Mouse (Mus musculus) midbrain, embryonic 11.5 days (tissue): ENCODE results near the gene Olfr552. TPM values are rescaled to one million over a fixed set of nuclear protein-coding genes. Genes with fewer than 3 reads are reported as not detected.

Experiments used
- ATAC-seq: fragments of 200-750 bp; cut with Nextera tagmentation; 2 replicates; pipeline ENCODE4 v1.8.0; 2017; ENCODE audit warnings: moderate TSS enrichment, moderate library complexity; ENCODE audit not compliant: low FRiP score
- DNase-seq: peaks from one replicate; pipeline ENCODE4 v3.0.0; 2015; ENCODE audit warnings: low spot score; ENCODE audit errors: missing footprints
- H3K27ac ChIP-seq: fragments of 300-500 bp; sonication (generic); 2 replicates; pipeline ENCODE4 v1.5.1; 2014; ENCODE audit warnings: low read depth, low read length
- H3K27me3 ChIP-seq: fragments of 300-500 bp; sonication (generic); 2 replicates; pipeline ENCODE4 v1.6.1; 2014; ENCODE audit warnings: mild to moderate bottlenecking, low read length, moderate library complexity, mixed read lengths; ENCODE audit not compliant: control insufficient read depth, insufficient read depth
- H3K36me3 ChIP-seq: fragments of 300-500 bp; sonication (generic); 2 replicates; pipeline ENCODE4 v1.6.1; 2014; ENCODE audit warnings: mild to moderate bottlenecking, low read length, moderate library complexity, mixed read lengths; ENCODE audit not compliant: control insufficient read depth, insufficient read depth
- H3K4me1 ChIP-seq: fragments of 300-500 bp; sonication (generic); 2 replicates; pipeline ENCODE4 v1.6.1; 2014; ENCODE audit warnings: low read length; ENCODE audit not compliant: control insufficient read depth, insufficient read depth
- H3K4me2 ChIP-seq: fragments of 300-500 bp; sonication (generic); 2 replicates; pipeline ENCODE4 v1.6.1; 2014; ENCODE audit warnings: mild to moderate bottlenecking, moderate library complexity
- H3K4me3 ChIP-seq: fragments of 300-500 bp; sonication (generic); 2 replicates; pipeline ENCODE4 v1.5.1; 2014; ENCODE audit warnings: low read depth, low read length
- H3K9ac ChIP-seq: fragments of 300-500 bp; sonication (generic); 2 replicates; pipeline ENCODE4 v1.6.1; 2014; ENCODE audit warnings: low read length
- H3K9me3 ChIP-seq: fragments of 300-500 bp; sonication (generic); 2 replicates; pipeline ENCODE4 v1.6.1; 2016; ENCODE audit warnings: low read length; ENCODE audit not compliant: control insufficient read depth
- WGBS: fragments of 180-500 bp; shearing (Covaris S2); extraction: QIAGEN DNeasy Blood & Tissue Kit; methylation state at CpG from one replicate; pipeline ENCODE4 v1.1.7; 2014; 5-methylcytosine and 5-hydroxymethylcytosine counted together
- polyA plus RNA-seq: library from polyadenylated mRNA; unstranded; fragments of >200 nt; fragmentation: Nextera tagmentation; extraction: Ambion mirVana; gene quantifications from 2 replicates; pipeline ENCODE4 v1.2.1, GENCODE M21; 2014

Gene Olfr552
- polyA plus RNA-seq = not detected in 2 replicates

DNA sequence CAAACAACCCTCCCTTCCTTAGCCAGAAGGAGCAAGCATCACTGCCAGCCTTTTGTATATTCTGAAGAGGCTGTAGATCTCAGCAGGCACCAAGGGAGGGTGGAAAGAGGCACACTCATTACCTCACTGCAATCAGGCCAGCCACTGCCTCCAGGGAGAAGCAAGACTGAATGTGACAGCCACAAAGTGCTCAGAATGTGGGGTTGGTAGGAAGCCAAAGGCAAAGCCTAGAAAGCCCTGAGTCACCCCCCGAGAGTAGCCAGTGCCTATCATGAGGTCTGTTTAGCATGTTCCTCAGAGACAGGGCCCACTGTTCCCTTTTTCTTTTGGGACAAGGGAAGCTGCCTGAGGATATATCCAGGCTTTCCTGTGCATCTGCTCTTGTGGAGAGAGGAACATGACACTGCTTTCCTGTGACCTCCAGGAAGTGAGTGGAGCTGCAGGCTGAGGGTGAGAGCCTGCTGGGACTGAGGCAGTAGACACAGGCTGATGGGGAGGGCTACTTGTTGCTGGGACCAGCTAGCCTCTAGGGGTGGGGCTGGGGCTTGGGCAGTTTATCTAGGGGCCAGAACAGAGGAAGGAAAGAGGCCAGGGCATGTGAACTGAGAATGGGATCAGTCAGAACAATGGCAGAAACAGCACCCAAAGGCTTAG, at the start of gene Olfr552:
Olfr552 (plus strand) TSS at position 393 of the 654 bp plus-strand sequence.
- DNase-seq = no peak
- 76% methylated on average over 1 of the region's 1 CpGs for WGBS

DNA sequence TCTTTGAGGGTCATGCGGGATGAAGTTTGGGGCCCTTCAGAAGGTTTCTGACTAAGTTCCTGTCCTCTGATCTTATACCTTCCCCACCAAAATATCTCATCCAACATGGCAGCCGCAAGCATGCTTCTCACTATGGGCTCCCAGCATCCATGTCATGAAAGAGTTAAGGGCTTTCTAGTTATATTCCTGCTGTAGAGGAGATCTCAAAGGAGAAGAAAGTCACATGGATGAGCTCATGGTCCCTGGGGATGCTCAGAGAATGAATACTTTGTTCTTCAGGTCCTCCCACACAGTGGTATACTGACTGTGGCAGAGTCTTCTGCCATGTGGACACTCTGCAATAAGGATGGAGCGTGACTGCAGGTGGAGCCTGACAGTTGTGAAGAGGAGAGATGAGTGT, 48.0 kb upstream of the Olfr552 start, which contains the start of gene Olfr549:
Olfr549 (plus strand) TSS at position 301 of the 400 bp plus-strand sequence.
- Histone ChIP-seq H3K4me3 (no peak within 1 kb of the TSS), H3K4me1 (no peaks in the 10 kb centered on the region), H3K36me3 (no peaks in the 10 kb centered on the region), H3K4me2 (no peak within 1 kb of the TSS), H3K9ac (no peak within 1 kb of the TSS), H3K27ac (no peak within 1 kb of the TSS), H3K27me3 (no peaks in the 10 kb centered on the region), H3K9me3 (no peaks in the 10 kb centered on the region)
- ATAC-seq (no peak), DNase-seq (no peak)
- 89% methylated on average over 3 of the region's 3 CpGs for WGBS

More for the DNA sequence above, at the start of gene Olfr552:
- no peaks in the 10 kb centered on the region for H3K9me3 ChIP-seq
- H3K4me1 ChIP-seq = no peaks in the 10 kb centered on the region
- no peaks in the 10 kb centered on the region for H3K27me3 ChIP-seq
- no peaks in the 10 kb centered on the region for H3K36me3 ChIP-seq
- H3K27ac ChIP-seq = no peak within 1 kb of the TSS
- H3K4me2 ChIP-seq = no peak within 1 kb of the TSS
- no peak within 1 kb of the TSS for H3K4me3 ChIP-seq
- ATAC-seq = no peak
- no peak within 1 kb of the TSS for H3K9ac ChIP-seq

- H3K9me3 ChIP-seq = no peaks in the 10 kb centered on the region
- H3K4me3 ChIP-seq = no peak overlapping the region
- 86% methylated on average over 3 of the region's 3 CpGs for WGBS
These were observed 44.3 kb upstream of the Olfr552 start for GRCm38 (mm10) chr7:102553279-102553678.

GRCm38 (mm10) chr7:102564999-102565997, 32.3 kb upstream of the Olfr552 start, which contains the start of gene Trim21:
TSS of gene Trim21 (minus strand) at chr7:102565486.
- Histone ChIP-seq H3K4me1 (no peaks in the 10 kb centered on the region), H3K27ac (no peak within 1 kb of the TSS), H3K36me3 (no peaks in the 10 kb centered on the region), H3K9me3 (no peaks in the 10 kb centered on the region), H3K27me3 (no peaks in the 10 kb centered on the region), H3K4me2 (peak within 1 kb of the TSS; percentile 36; the same call in 1 of the 2 replicates), H3K4me3 (peak within 1 kb of the TSS; percentile 17), H3K9ac (peak within 1 kb of the TSS; percentile 13; the same call in 1 of the 2 replicates)
- DNase-seq (peak; percentile 93), ATAC-seq (peak; percentile 87)
- WGBS = 26% methylated on average over 10 of the region's 10 CpGs

More at GRCm38 (mm10) chr7:102553279-102553678, 44.3 kb upstream of the Olfr552 start:
- no peaks in the 10 kb centered on the region for H3K4me1 ChIP-seq
- no peaks in the 10 kb centered on the region for H3K27me3 ChIP-seq
- no peak overlapping the region for H3K4me2 ChIP-seq
- DNase-seq = no peak
- no peaks in the 10 kb centered on the region for H3K36me3 ChIP-seq
- ATAC-seq = no peak
- no peak overlapping the region for H3K9ac ChIP-seq
- H3K27ac ChIP-seq = no peak overlapping the region

- WGBS = 87% methylated on average over 4 of the region's 4 CpGs
- DNase-seq (no peak), ATAC-seq (no peak)
- Histone ChIP-seq H3K36me3 (no peaks in the 10 kb centered on the region), H3K4me1 (no peaks in the 10 kb centered on the region), H3K4me2 (no peak overlapping the region), H3K4me3 (no peak overlapping the region), H3K9ac (no peak overlapping the region), H3K9me3 (no peaks in the 10 kb centered on the region), H3K27me3 (no peaks in the 10 kb centered on the region), H3K27ac (no peak overlapping the region)
These were observed 31.4 kb upstream of the Olfr552 start for GRCm38 (mm10) chr7:102566219-102566618.

DNA sequence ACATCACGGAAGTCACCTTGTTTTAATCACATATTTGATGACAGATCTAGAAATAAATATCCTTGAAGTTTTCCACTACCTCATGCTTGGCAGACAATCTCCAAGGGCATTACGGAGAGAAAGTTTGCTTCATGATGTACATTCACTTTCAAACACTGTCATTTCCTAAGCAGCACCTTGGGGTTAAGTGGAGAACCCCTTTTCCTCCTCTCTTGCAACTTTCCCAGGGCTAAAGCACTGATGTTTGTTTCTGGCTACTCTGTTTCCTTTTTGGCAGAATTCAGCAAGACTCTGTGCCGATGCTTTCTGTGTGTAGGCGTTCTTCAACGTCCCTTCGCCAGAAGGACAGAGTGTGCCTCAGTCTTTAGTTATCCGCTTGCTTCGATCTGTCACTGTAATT, 26.4 kb upstream of the Olfr552 start, which contains the start of gene Olfr550:
Olfr550 (plus strand) TSS at position 301 of the 400 bp plus-strand sequence.
- Histone ChIP-seq H3K4me3 (no peak within 1 kb of the TSS), H3K27me3 (no peaks in the 10 kb centered on the region), H3K9me3 (no peaks in the 10 kb centered on the region), H3K4me1 (peaks cover 5% of the 10 kb centered on the region; the same call in 1 of the 2 replicates), H3K36me3 (no peaks in the 10 kb centered on the region), H3K4me2 (no peak within 1 kb of the TSS), H3K27ac (no peak within 1 kb of the TSS), H3K9ac (no peak within 1 kb of the TSS)
- no peak for ATAC-seq
- 95% methylated on average over 8 of the region's 8 CpGs for WGBS
- no peak for DNase-seq

- H3K27ac ChIP-seq = peak overlapping the region; percentile 57; the same call in 1 of the 2 replicates
- no peaks in the 10 kb centered on the region for H3K36me3 ChIP-seq
- H3K4me2 ChIP-seq = no peak overlapping the region
- peak; percentile 91 for DNase-seq
- no peak overlapping the region for H3K9ac ChIP-seq
- H3K4me1 ChIP-seq = peaks cover 5% of the 10 kb centered on the region; the same call in 1 of the 2 replicates
- no peak overlapping the region for H3K4me3 ChIP-seq
- H3K9me3 ChIP-seq = no peaks in the 10 kb centered on the region
- ATAC-seq = peak; percentile 89
- WGBS = 27% methylated on average over 3 of the region's 3 CpGs
- no peaks in the 10 kb centered on the region for H3K27me3 ChIP-seq
These were observed 24.3 kb upstream of the Olfr552 start for GRCm38 (mm10) chr7:102573174-102573830.

- Histone ChIP-seq H3K4me2 (no peak overlapping the region), H3K36me3 (no peaks in the 10 kb centered on the region), H3K27me3 (no peaks in the 10 kb centered on the region), H3K4me3 (no peak overlapping the region), H3K9me3 (no peaks in the 10 kb centered on the region), H3K4me1 (peaks cover 5% of the 10 kb centered on the region; the same call in 1 of the 2 replicates), H3K9ac (no peak overlapping the region), H3K27ac (no peak overlapping the region)
- ATAC-seq (no peak), DNase-seq (no peak)
- 55% methylated on average over 6 of the region's 6 CpGs for WGBS
These were observed 21.6 kb upstream of the Olfr552 start for GRCm38 (mm10) chr7:102575998-102576397.
